Mouse (Mus musculus): Measurements from ENCODE around the gene Prn. TPM values are rescaled to one million over a fixed set of nuclear protein-coding genes. Genes with fewer than 3 reads are reported as not detected.

The Prn gene
- polyA plus RNA-seq, 1 experiment, result 0.10 TPM

DNA sequence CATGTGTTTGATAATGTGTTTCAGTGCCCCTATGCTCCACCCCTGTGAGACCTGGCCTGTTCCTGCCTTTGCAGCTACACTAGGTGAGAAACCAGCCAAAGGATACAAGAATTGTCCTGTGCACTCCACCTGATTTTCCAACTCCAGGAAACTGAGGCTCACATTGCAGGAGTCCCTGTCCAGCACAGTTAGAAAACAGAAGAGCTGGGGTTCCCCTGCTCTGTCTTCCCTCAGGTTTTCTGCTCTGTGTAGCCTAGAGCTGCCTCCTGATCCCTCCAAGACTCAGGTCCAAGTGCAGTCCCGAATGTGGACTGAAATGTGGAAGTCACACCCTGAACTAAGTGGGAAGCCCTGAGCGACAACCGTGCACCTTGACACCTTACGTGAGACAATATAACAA, 44.0 kb downstream of the Prn start:
- no peaks in the 10 kb centered on the region for H3K79me2 ChIP-seq (ENCODE audit: control insufficient read depth, insufficient read depth)
- no peaks in the 10 kb centered on the region for H3K36me3 ChIP-seq (ENCODE audit: control insufficient read depth, insufficient read depth)
- no peak overlapping the region for H3K4me3 ChIP-seq
- TF ChIP-seq POLR2AphosphoS2 (IDR thresholded peaks at IDR 0.05; ENCODE audit: insufficient read length, low read depth) (no peak), REST (IDR thresholded peaks at IDR 0.05; ENCODE audit: insufficient read depth, insufficient read length) (no peak), POLR2A (IDR thresholded peaks at IDR 0.05; ENCODE audit: insufficient read length, low read depth) (no peak)
- no peak overlapping the region for H3ac ChIP-seq (ENCODE audit: control insufficient read depth, insufficient read length)
- H3K4me2 ChIP-seq (ENCODE audit: low read depth), result no peak overlapping the region
- H3K27me3 ChIP-seq (ENCODE audit: control insufficient read depth, insufficient read depth, insufficient read length), result no peaks in the 10 kb centered on the region

DNA sequence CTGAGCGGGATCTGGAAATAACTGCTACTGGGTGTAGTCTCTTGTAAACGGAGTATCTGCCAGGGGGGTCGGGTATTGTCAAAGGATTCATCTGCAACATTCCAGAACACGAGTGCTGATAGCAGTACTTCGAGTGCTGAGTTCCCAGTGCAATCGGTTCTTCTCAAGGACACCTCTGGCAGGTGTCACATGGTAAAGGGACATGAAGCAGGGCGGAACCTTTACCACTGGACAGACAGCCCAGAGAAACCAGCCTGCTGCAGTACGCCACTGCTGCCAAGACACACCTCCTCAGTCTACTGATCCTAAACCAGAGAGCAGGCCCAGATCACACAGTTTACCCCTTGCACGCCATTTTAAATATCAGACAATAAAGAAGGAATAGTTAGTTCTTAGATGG, 45.1 kb downstream of the Prn start:
- peaks cover 6% of the 10 kb centered on the region for H3K27me3 ChIP-seq (ENCODE audit: control insufficient read depth, insufficient read depth, insufficient read length)
- TF ChIP-seq E2F4 (IDR thresholded peaks at IDR 0.05; ENCODE audit: insufficient read depth), result no peak
- no peak for TF ChIP-seq USF1 (IDR thresholded peaks at IDR 0.05; ENCODE audit: low read depth)
- TF ChIP-seq TCF3 (IDR thresholded peaks at IDR 0.05; ENCODE audit: insufficient read length, low read depth), result no peak
- TF ChIP-seq CEBPB (IDR thresholded peaks at IDR 0.05; ENCODE audit: insufficient read depth, poor library complexity, severe bottlenecking), result no peak
- no peak for TF ChIP-seq MAX (IDR thresholded peaks at IDR 0.05; ENCODE audit: low read depth)
- no peak for TF ChIP-seq REST (IDR thresholded peaks at IDR 0.05; ENCODE audit: insufficient read depth, insufficient read length)
- no peak for TF ChIP-seq POLR2AphosphoS2 (IDR thresholded peaks at IDR 0.05; ENCODE audit: insufficient read length, low read depth)
- no peak overlapping the region for H3K4me3 ChIP-seq
- no peak overlapping the region for H3ac ChIP-seq (ENCODE audit: control insufficient read depth, insufficient read length)
- no peaks in the 10 kb centered on the region for H3K79me2 ChIP-seq (ENCODE audit: control insufficient read depth, insufficient read depth)
- peak overlapping the region; percentile 34 for H3K4me2 ChIP-seq (ENCODE audit: low read depth)
- no peaks in the 10 kb centered on the region for H3K36me3 ChIP-seq (ENCODE audit: control insufficient read depth, insufficient read depth)

DNA sequence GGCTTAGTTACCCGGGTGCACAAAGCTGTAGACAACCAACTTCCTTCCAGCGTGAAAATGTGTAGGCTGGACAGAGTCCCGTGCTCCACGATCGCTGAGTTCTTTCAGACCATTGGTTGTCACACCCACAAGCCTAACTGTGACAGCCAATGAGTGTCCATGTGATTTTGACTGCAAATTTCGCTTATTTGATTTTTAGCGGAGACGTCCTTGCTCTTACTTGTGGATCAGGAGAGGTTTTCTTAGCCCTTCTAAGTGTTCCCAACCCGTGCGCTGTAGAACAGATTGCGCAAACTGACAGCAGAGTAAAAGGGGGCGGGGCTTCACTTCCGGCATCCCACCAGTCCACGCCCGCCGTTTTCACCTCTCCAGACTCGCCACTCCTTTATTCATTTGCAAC, 45.5 kb downstream of the Prn start:
- TF ChIP-seq MAX (IDR thresholded peaks at IDR 0.05; ENCODE audit: low read depth), result no peak
- no peak for TF ChIP-seq POLR2A (IDR thresholded peaks at IDR 0.05; ENCODE audit: insufficient read length, low read depth)
- TF ChIP-seq USF1 (IDR thresholded peaks at IDR 0.05; ENCODE audit: low read depth), result no peak
- TF ChIP-seq POLR2AphosphoS2 (IDR thresholded peaks at IDR 0.05; ENCODE audit: insufficient read length, low read depth), result no peak
- no peak for TF ChIP-seq TCF3 (IDR thresholded peaks at IDR 0.05; ENCODE audit: insufficient read length, low read depth)
- no peak for TF ChIP-seq E2F4 (IDR thresholded peaks at IDR 0.05; ENCODE audit: insufficient read depth)
- no peak for TF ChIP-seq MYOD1 (IDR thresholded peaks at IDR 0.05; ENCODE audit: control insufficient read depth in 1 of 3, insufficient read length in 2 of 3, low read depth in 2 of 3)
- no peak for TF ChIP-seq MYOG (IDR thresholded peaks at IDR 0.05; ENCODE audit: control insufficient read depth in 1 of 3, insufficient read depth in 1 of 3, insufficient read length in 2 of 3, low read depth in 2 of 3)
- TF ChIP-seq TCF12 (IDR thresholded peaks at IDR 0.05; ENCODE audit: insufficient read depth, poor library complexity, severe bottlenecking), result no peak
- TF ChIP-seq REST (IDR thresholded peaks at IDR 0.05; ENCODE audit: insufficient read depth, insufficient read length), result no peak
- TF ChIP-seq SRF (IDR thresholded peaks at IDR 0.05; ENCODE audit: control insufficient read depth, insufficient read length, low read depth), result no peak
- Histone ChIP-seq H3K4me2 (ENCODE audit: low read depth) (peak overlapping the region; percentile 34), H3K36me3 (ENCODE audit: control insufficient read depth, insufficient read depth) (no peaks in the 10 kb centered on the region)

DNA sequence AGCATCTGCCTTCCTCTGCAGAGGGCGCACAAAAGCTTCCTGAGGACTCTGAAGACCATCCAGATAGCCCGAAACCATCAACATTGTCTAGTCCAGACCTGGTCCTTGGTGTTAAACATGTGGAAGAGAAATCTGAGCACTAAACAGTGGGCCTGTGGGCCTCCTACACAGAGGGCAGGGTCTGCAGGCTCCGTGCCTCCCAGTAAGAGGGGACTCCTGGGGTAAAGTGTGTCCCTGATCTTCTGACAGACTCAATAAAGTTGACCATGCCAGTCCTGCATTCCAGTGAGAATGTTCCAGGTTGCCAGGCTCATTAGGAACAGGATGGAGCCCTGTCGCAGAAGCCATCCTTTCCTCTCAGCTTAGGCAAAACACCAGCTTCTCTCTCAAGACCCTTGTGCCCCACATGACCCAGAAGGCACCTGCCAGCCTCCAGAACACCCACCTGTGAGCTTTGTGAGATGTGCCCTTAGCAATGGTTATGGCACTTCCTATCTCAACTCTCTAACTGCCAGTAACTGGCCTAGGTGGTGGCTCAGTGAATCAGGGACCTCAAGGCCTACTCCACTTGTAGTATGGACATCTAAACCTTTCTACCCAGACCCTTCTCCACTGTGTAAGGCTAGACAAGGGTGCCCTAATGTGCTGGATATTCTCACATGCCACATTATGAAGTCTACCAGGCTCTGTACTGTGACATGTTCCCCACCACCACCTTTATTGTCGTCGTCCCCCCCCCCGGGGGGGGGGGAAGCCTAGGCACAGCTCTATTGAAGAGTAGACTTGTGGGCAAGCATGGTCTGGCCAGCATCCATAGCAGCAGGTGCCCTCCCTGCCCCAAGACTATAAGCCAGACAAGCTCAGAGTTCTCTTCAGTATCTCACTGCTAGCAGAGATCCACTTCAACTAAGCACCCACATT, 46.8 kb downstream of the Prn start:
- no peaks in the 10 kb centered on the region for H3K36me3 ChIP-seq (ENCODE audit: control insufficient read depth, insufficient read depth)
- no peak overlapping the region for H3ac ChIP-seq (ENCODE audit: control insufficient read depth, insufficient read length)
- no peak overlapping the region for H3K4me3 ChIP-seq
- no peaks in the 10 kb centered on the region for H3K79me2 ChIP-seq (ENCODE audit: control insufficient read depth, insufficient read depth)
- H3K4me2 ChIP-seq (ENCODE audit: low read depth), result no peak overlapping the region
- no peak for TF ChIP-seq MYOG (IDR thresholded peaks at IDR 0.05; ENCODE audit: control insufficient read depth in 1 of 3, insufficient read depth in 1 of 3, insufficient read length in 2 of 3, low read depth in 2 of 3)
- no peak for TF ChIP-seq CEBPB (IDR thresholded peaks at IDR 0.05; ENCODE audit: insufficient read depth, poor library complexity, severe bottlenecking)
- TF ChIP-seq MYOD1 (IDR thresholded peaks at IDR 0.05; ENCODE audit: control insufficient read depth in 1 of 3, insufficient read length in 2 of 3, low read depth in 2 of 3), result no peak
- no peak for TF ChIP-seq USF1 (IDR thresholded peaks at IDR 0.05; ENCODE audit: low read depth)
- no peak for TF ChIP-seq POLR2AphosphoS2 (IDR thresholded peaks at IDR 0.05; ENCODE audit: insufficient read length, low read depth)
- no peak for TF ChIP-seq SRF (IDR thresholded peaks at IDR 0.05; ENCODE audit: control insufficient read depth, insufficient read length, low read depth)
- no peak for TF ChIP-seq MAX (IDR thresholded peaks at IDR 0.05; ENCODE audit: low read depth)
- TF ChIP-seq E2F4 (IDR thresholded peaks at IDR 0.05; ENCODE audit: insufficient read depth), result no peak
- TF ChIP-seq POLR2A (IDR thresholded peaks at IDR 0.05; ENCODE audit: insufficient read length, low read depth), result no peak
- TF ChIP-seq REST (IDR thresholded peaks at IDR 0.05; ENCODE audit: insufficient read depth, insufficient read length), result no peak
- TF ChIP-seq TCF12 (IDR thresholded peaks at IDR 0.05; ENCODE audit: insufficient read depth, poor library complexity, severe bottlenecking), result no peak
- H3K27me3 ChIP-seq (ENCODE audit: control insufficient read depth, insufficient read depth, insufficient read length), result peaks cover 6% of the 10 kb centered on the region

More for the DNA sequence above, 45.5 kb downstream of the Prn start:
- no peak overlapping the region for H3ac ChIP-seq (ENCODE audit: control insufficient read depth, insufficient read length)
- H3K4me3 ChIP-seq, result no peak overlapping the region
- peaks cover 6% of the 10 kb centered on the region for H3K27me3 ChIP-seq (ENCODE audit: control insufficient read depth, insufficient read depth, insufficient read length)
- H3K79me2 ChIP-seq (ENCODE audit: control insufficient read depth, insufficient read depth), result no peaks in the 10 kb centered on the region

DNA sequence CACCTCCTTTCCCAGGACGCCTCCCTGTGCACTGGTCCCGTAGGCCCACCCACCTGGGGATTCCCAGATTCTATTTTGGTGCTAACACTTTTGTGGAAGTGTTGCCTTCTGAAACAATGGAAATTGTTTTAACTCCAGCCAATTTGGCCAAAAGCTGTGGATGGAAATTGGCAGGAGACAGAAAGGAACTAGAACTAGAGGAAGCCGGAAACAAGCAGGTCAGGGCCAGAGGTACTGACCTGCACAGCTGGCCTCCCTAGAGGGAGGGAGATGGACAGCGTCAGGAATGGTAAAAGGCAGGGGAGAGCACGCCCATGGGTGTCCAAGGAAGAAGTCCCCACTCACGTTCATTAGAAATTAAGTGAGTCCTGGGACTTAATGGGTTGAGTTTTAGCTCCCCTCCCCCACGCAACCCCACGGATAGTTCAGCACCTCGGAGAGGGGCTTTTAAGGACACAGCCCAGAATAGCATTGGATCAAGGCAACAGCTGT, 48.0 kb downstream of the Prn start:
- H3K27me3 ChIP-seq (ENCODE audit: control insufficient read depth, insufficient read depth, insufficient read length), result peaks cover 6% of the 10 kb centered on the region
- no peak overlapping the region for H3ac ChIP-seq (ENCODE audit: control insufficient read depth, insufficient read length)
- H3K36me3 ChIP-seq (ENCODE audit: control insufficient read depth, insufficient read depth), result no peaks in the 10 kb centered on the region
- H3K79me2 ChIP-seq (ENCODE audit: control insufficient read depth, insufficient read depth), result no peaks in the 10 kb centered on the region
- no peak overlapping the region for H3K4me3 ChIP-seq
- TF ChIP-seq E2F4 (IDR thresholded peaks at IDR 0.05; ENCODE audit: insufficient read depth) (no peak), MYOD1 (IDR thresholded peaks at IDR 0.05; ENCODE audit: control insufficient read depth in 1 of 3, insufficient read length in 2 of 3, low read depth in 2 of 3) (no peak), TCF3 (IDR thresholded peaks at IDR 0.05; ENCODE audit: insufficient read length, low read depth) (no peak), REST (IDR thresholded peaks at IDR 0.05; ENCODE audit: insufficient read depth, insufficient read length) (peak; percentile 44), POLR2A (IDR thresholded peaks at IDR 0.05; ENCODE audit: insufficient read length, low read depth) (no peak), MYOG (IDR thresholded peaks at IDR 0.05; ENCODE audit: control insufficient read depth in 1 of 3, insufficient read depth in 1 of 3, insufficient read length in 2 of 3, low read depth in 2 of 3) (no peak), TCF12 (IDR thresholded peaks at IDR 0.05; ENCODE audit: insufficient read depth, poor library complexity, severe bottlenecking) (no peak), USF1 (IDR thresholded peaks at IDR 0.05; ENCODE audit: low read depth) (no peak), CEBPB (IDR thresholded peaks at IDR 0.05; ENCODE audit: insufficient read depth, poor library complexity, severe bottlenecking) (no peak)
- no peak overlapping the region for H3K4me2 ChIP-seq (ENCODE audit: low read depth)
